In the genomic region with DNA sequence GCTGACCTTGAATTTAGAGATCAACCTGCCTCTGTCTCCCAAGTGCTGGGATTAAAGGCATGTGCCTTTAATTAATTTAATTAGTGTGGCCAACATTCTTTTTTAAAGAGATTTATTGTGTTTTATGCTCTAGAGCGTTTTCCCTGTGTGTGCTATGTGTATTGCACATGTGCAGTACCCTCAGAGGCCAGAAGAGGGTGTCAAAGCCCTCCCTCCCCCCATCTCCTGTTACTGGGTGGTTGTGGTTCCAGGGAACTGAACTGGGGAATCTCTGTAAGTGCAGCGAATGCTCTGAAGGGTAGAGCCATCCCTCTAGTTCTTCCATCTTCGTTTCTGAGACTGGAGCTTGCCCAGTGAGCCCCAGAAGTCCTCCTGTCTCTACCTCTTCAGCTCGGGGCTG, we compare ENCODE assay signal across 10 mouse cellular contexts. TPM values are rescaled to one million over a fixed set of nuclear protein-coding genes. Genes with fewer than 3 reads are reported as not detected.
DNase-seq lines count a peak whose midpoint lies in the region; ATAC-seq and TF ChIP-seq lines count a peak whose summit lies in the region.
"Had no signal": no experiment of that assay in that cellular context is flagged by ENCODE, and none has a peak within 500 bp of the region (broad histone marks: within the 10 kb centered on the region; RNA-seq: fewer than 3 reads in every experiment).

No protein-coding gene starts in this region.

- H3K9ac ChIP-seq in limb, embryonic 11.5 days (ENCODE audit: low read length), result no peak overlapping the region
- H3K9ac ChIP-seq: heart, embryonic 13.5 days had no signal

- no peaks in the 10 kb centered on the region for H3K9me3 ChIP-seq in limb, embryonic 11.5 days (ENCODE audit: control insufficient read depth, low read length)
- H3K9me3 ChIP-seq: heart, embryonic 13.5 days had no signal

- TF ChIP-seq CTCF in layer of hippocampus, adult 2 months (conservative IDR thresholded peaks at IDR 0.05), result peak; percentile 70

- no peaks in the 10 kb centered on the region for H3K4me1 ChIP-seq in limb, embryonic 11.5 days (ENCODE audit: control insufficient read depth, insufficient read depth, low read length)
- H3K4me1 ChIP-seq: heart, embryonic 13.5 days had no signal

- no peak overlapping the region for H3K4me2 ChIP-seq in limb, embryonic 11.5 days (ENCODE audit: low read depth, severe bottlenecking)
- H3K4me2 ChIP-seq: heart, embryonic 13.5 days had no signal

- H3K36me3 ChIP-seq in limb, embryonic 11.5 days (ENCODE audit: control insufficient read depth, insufficient read depth, low read length), result no peaks in the 10 kb centered on the region
- H3K36me3 ChIP-seq: heart, embryonic 13.5 days had no signal

- H3K27ac ChIP-seq in layer of hippocampus, adult 2 months, result no peak overlapping the region
- H3K27ac ChIP-seq in limb, embryonic 11.5 days (replicated peaks; ENCODE audit: low read depth, low read length), result no peak overlapping the region
- H3K27ac ChIP-seq: heart, embryonic 13.5 days had no signal

- peak; percentile 32 for DNase-seq in CD4-positive, CD25-positive, alpha-beta regulatory T cell, adult 2 months (ENCODE audit: low read depth, low spot score)
- DNase-seq in layer of hippocampus, adult 2 months (ENCODE audit: low spot score in 2 of 2), result no peak
- DNase-seq in layer of hippocampus, adult 9-10 months (ENCODE audit: low spot score), result no peak
- DNase-seq in R1 (ENCODE audit: low read depth, low spot score), result peak; percentile 69
- peak; percentile 70 for DNase-seq in limb, embryonic 11.5 days (ENCODE audit: low spot score)
- peak; percentile 16 to 33 for DNase-seq in thymus, postnatal 36 days
- DNase-seq in yolk sac, embryonic 10.5 days (ENCODE audit: low spot score), result no peak

- H3K4me3 ChIP-seq in layer of hippocampus, adult 2 months, result no peak overlapping the region
- no peak overlapping the region for H3K4me3 ChIP-seq in limb, embryonic 11.5 days (ENCODE audit: low read depth, low read length)
- H3K4me3 ChIP-seq: heart, embryonic 13.5 days had no signal

- no peaks in the 10 kb centered on the region for H3K27me3 ChIP-seq in limb, embryonic 11.5 days (ENCODE audit: control insufficient read depth, insufficient read depth, low read length)
- H3K27me3 ChIP-seq: heart, embryonic 13.5 days had no signal

- 41% methylated on average over 4 of the region's 4 CpGs for WGBS in limb, embryonic 11.5 days

- ATAC-seq in CD4-positive, CD25-positive, alpha-beta regulatory T cell, adult 4 months, result no peak
- no peak for ATAC-seq in limb, embryonic 11.5 days (ENCODE audit: insufficient number of reproducible peaks, low FRiP score, low TSS enrichment, low read depth)

RNA-seq across cellular contexts. Expression of gene Plb1, which starts 2.1 kb away (rescaled TPM):
- not detected for polyA plus RNA-seq in CD4-positive, CD25-positive, alpha-beta regulatory T cell, adult 4 months (2017; shearing (Covaris generic))
- total RNA-seq in layer of hippocampus, adult 2 months (2021), result 1 to 10 TPM; 1.3 to 1.7 TPM
- polyA plus RNA-seq in limb, embryonic 11.5 days (2014; fragmentation: Nextera tagmentation; extraction: Ambion mirVana), result 0.23 TPM in 1 of 2 replicates, not detected in the other
- polyA plus RNA-seq: C2C12 had no signal

Comparison
In these comparisons a context has a peak if more than half of its experiments do, and no peak if none do; other contexts are left out.
1. DNase-seq: peak in CD4-positive, CD25-positive, alpha-beta regulatory T cell, adult 2 months (single experiment), R1 (single experiment), limb, embryonic 11.5 days (single experiment) and thymus, postnatal 36 days (2 of 2); none in layer of hippocampus, adult 2 months (0 of 2), layer of hippocampus, adult 9-10 months (single experiment) and yolk sac, embryonic 10.5 days (single experiment).